Mouse (Mus musculus) neural tube, embryonic 11.5 days (tissue): ENCODE results near the gene Sh3bp4. TPM values are rescaled to one million over a fixed set of nuclear protein-coding genes. Genes with fewer than 3 reads are reported as not detected.

Experiments
- ATAC-seq: fragments of 200-750 bp; cut with Nextera tagmentation; 2 replicates; pipeline ENCODE4 v1.8.0; 2017; ENCODE audit warnings: moderate number of reproducible peaks, mild to moderate bottlenecking, moderate TSS enrichment, moderate library complexity; ENCODE audit not compliant: insufficient read depth, low FRiP score, low TSS enrichment
- DNase-seq: peaks from one replicate; pipeline ENCODE4 v3.0.0-alpha.2; 2015; ENCODE audit warnings: low spot score
- H3K27ac ChIP-seq: fragments of 300-500 bp; sonication (generic); 2 replicates; pipeline ENCODE4 v1.5.1; 2014; ENCODE audit warnings: low read depth, mild to moderate bottlenecking, low read length
- H3K27me3 ChIP-seq: fragments of 300-500 bp; sonication (generic); 2 replicates; pipeline ENCODE4 v1.6.1; 2014; ENCODE audit warnings: mild to moderate bottlenecking, low read length, mixed read lengths; ENCODE audit not compliant: control insufficient read depth, insufficient read depth
- H3K36me3 ChIP-seq: fragments of 300-500 bp; sonication (generic); 2 replicates; pipeline ENCODE4 v1.6.1; 2014; ENCODE audit warnings: mild to moderate bottlenecking, low read length, moderate library complexity, mixed read lengths; ENCODE audit not compliant: control insufficient read depth, insufficient read depth
- H3K4me1 ChIP-seq: fragments of 300-500 bp; sonication (generic); 2 replicates; pipeline ENCODE4 v1.6.1; 2014; ENCODE audit warnings: low read length, mixed read lengths; ENCODE audit not compliant: control insufficient read depth, insufficient read depth
- H3K4me2 ChIP-seq: fragments of 300-500 bp; sonication (generic); 2 replicates; pipeline ENCODE4 v1.6.1; 2014; ENCODE audit warnings: low read depth, mild to moderate bottlenecking, moderate library complexity
- H3K4me3 ChIP-seq: fragments of 300-500 bp; sonication (generic); 2 replicates; pipeline ENCODE4 v1.5.1; 2014; ENCODE audit warnings: low read depth, low read length
- H3K9ac ChIP-seq: fragments of 300-500 bp; sonication (generic); 2 replicates; pipeline ENCODE4 v1.6.1; 2014; ENCODE audit warnings: mild to moderate bottlenecking, low read length
- H3K9me3 ChIP-seq: fragments of 300-500 bp; sonication (generic); 2 replicates; pipeline ENCODE4 v1.6.1; 2016; ENCODE audit warnings: low read length; ENCODE audit not compliant: control insufficient read depth
- WGBS: fragments of 180-500 bp; shearing (Covaris S2); extraction: QIAGEN DNeasy Blood & Tissue Kit; methylation state at CpG from one replicate; pipeline ENCODE4 v1.1.7; 2014; 5-methylcytosine and 5-hydroxymethylcytosine counted together
- polyA plus RNA-seq: library from polyadenylated mRNA; unstranded; fragments of >200 nt; fragmentation: Nextera tagmentation; extraction: Ambion mirVana; gene quantifications from 2 replicates; pipeline ENCODE4 v1.2.1, GENCODE M21; 2014

Sh3bp4 gene
- polyA plus RNA-seq, 1 experiment from 2014 or later = 35.9 TPM

- WGBS = 69% methylated on average over 4 of the region's 4 CpGs
- no peak for DNase-seq
- peaks cover 4% of the 10 kb centered on the region; the same call in 1 of the 2 replicates for H3K4me1 ChIP-seq
Measured at GRCm38 (mm10) chr1:89120290-89120689, 50.1 kb downstream of the Sh3bp4 start.

GRCm38 (mm10) chr1:89121466-89121865 is 51.3 kb downstream of the Sh3bp4 start:
- H3K36me3 ChIP-seq = no peaks in the 10 kb centered on the region
- DNase-seq (no peak), ATAC-seq (no peak)
- H3K4me2 ChIP-seq = no peak overlapping the region
- H3K27ac ChIP-seq = no peak overlapping the region
- no peak overlapping the region for H3K9ac ChIP-seq
- H3K4me3 ChIP-seq = no peak overlapping the region
- H3K9me3 ChIP-seq = no peaks in the 10 kb centered on the region
- H3K4me1 ChIP-seq = peaks cover 4% of the 10 kb centered on the region; the same call in 1 of the 2 replicates
- 91% methylated on average over 8 of the region's 8 CpGs for WGBS
- no peaks in the 10 kb centered on the region for H3K27me3 ChIP-seq

More at GRCm38 (mm10) chr1:89120290-89120689, 50.1 kb downstream of the Sh3bp4 start:
- Histone ChIP-seq H3K9me3 (no peaks in the 10 kb centered on the region), H3K27me3 (no peaks in the 10 kb centered on the region), H3K36me3 (no peaks in the 10 kb centered on the region), H3K9ac (no peak overlapping the region), H3K4me3 (no peak overlapping the region), H3K27ac (no peak overlapping the region), H3K4me2 (no peak overlapping the region)
- ATAC-seq = no peak

GRCm38 (mm10) chr1:89122376-89122775 is 52.2 kb downstream of the Sh3bp4 start:
- H3K36me3 ChIP-seq = no peaks in the 10 kb centered on the region
- no peak overlapping the region for H3K27ac ChIP-seq
- no peak overlapping the region for H3K4me3 ChIP-seq
- H3K4me1 ChIP-seq = peaks cover 4% of the 10 kb centered on the region; the same call in 1 of the 2 replicates
- H3K27me3 ChIP-seq = no peaks in the 10 kb centered on the region
- DNase-seq (no peak), ATAC-seq (no peak)
- 85% methylated on average over 5 of the region's 5 CpGs for WGBS
- no peak overlapping the region for H3K4me2 ChIP-seq
- no peak overlapping the region for H3K9ac ChIP-seq
- H3K9me3 ChIP-seq = no peaks in the 10 kb centered on the region

GRCm38 (mm10) chr1:89124076-89124475 is 53.9 kb downstream of the Sh3bp4 start:
- Histone ChIP-seq H3K4me2 (no peak overlapping the region), H3K4me3 (no peak overlapping the region), H3K27ac (no peak overlapping the region), H3K9me3 (no peaks in the 10 kb centered on the region), H3K27me3 (no peaks in the 10 kb centered on the region), H3K36me3 (no peaks in the 10 kb centered on the region), H3K9ac (no peak overlapping the region), H3K4me1 (peaks cover 4% of the 10 kb centered on the region; the same call in 1 of the 2 replicates)
- 93% methylated on average over 7 of the region's 7 CpGs for WGBS
- ATAC-seq = no peak
- DNase-seq = no peak

- no peaks in the 10 kb centered on the region for H3K9me3 ChIP-seq
- 99% methylated on average over 3 of the region's 3 CpGs for WGBS
- no peak overlapping the region for H3K4me2 ChIP-seq
- H3K36me3 ChIP-seq = no peaks in the 10 kb centered on the region
- H3K9ac ChIP-seq = no peak overlapping the region
- no peaks in the 10 kb centered on the region for H3K27me3 ChIP-seq
- DNase-seq = no peak
- no peaks in the 10 kb centered on the region for H3K4me1 ChIP-seq
- no peak for ATAC-seq
- H3K4me3 ChIP-seq = no peak overlapping the region
- H3K27ac ChIP-seq = no peak overlapping the region
Measured at GRCm38 (mm10) chr1:89127163-89127562, 56.9 kb downstream of the Sh3bp4 start.

GRCm38 (mm10) chr1:89130429-89130828 is 60.2 kb downstream of the Sh3bp4 start:
- Histone ChIP-seq H3K9ac (no peak overlapping the region), H3K36me3 (no peaks in the 10 kb centered on the region), H3K4me3 (no peak overlapping the region), H3K27ac (no peak overlapping the region), H3K4me1 (no peaks in the 10 kb centered on the region), H3K9me3 (no peaks in the 10 kb centered on the region), H3K27me3 (no peaks in the 10 kb centered on the region), H3K4me2 (no peak overlapping the region)
- no peak for ATAC-seq
- DNase-seq = no peak
- WGBS = 79% methylated on average over 6 of the region's 6 CpGs

- ATAC-seq = no peak
- no peak for DNase-seq
- H3K9me3 ChIP-seq = no peaks in the 10 kb centered on the region
- no peak overlapping the region for H3K4me3 ChIP-seq
- no peak overlapping the region for H3K9ac ChIP-seq
- no peaks in the 10 kb centered on the region for H3K27me3 ChIP-seq
- H3K27ac ChIP-seq = no peak overlapping the region
- no peaks in the 10 kb centered on the region for H3K4me1 ChIP-seq
- no peaks in the 10 kb centered on the region for H3K36me3 ChIP-seq
- no peak overlapping the region for H3K4me2 ChIP-seq
- 80% methylated on average over 14 of the region's 14 CpGs for WGBS
Measured at GRCm38 (mm10) chr1:89131018-89131540, 60.9 kb downstream of the Sh3bp4 start.

- 88% methylated on average over 8 of the region's 8 CpGs for WGBS
- no peaks in the 10 kb centered on the region for H3K9me3 ChIP-seq
- no peak overlapping the region for H3K9ac ChIP-seq
- ATAC-seq (no peak), DNase-seq (no peak)
- H3K27ac ChIP-seq = no peak overlapping the region
- H3K27me3 ChIP-seq = no peaks in the 10 kb centered on the region
- no peaks in the 10 kb centered on the region for H3K36me3 ChIP-seq
- H3K4me1 ChIP-seq = no peaks in the 10 kb centered on the region
- H3K4me2 ChIP-seq = no peak overlapping the region
- no peak overlapping the region for H3K4me3 ChIP-seq
Measured at GRCm38 (mm10) chr1:89131707-89132106, 61.5 kb downstream of the Sh3bp4 start.

GRCm38 (mm10) chr1:89133266-89133665 is 63.1 kb downstream of the Sh3bp4 start:
- H3K27me3 ChIP-seq = no peaks in the 10 kb centered on the region
- H3K4me2 ChIP-seq = no peak overlapping the region
- 84% methylated on average over 4 of the region's 4 CpGs for WGBS
- H3K4me1 ChIP-seq = no peaks in the 10 kb centered on the region
- no peak overlapping the region for H3K27ac ChIP-seq
- H3K4me3 ChIP-seq = no peak overlapping the region
- DNase-seq = no peak
- no peaks in the 10 kb centered on the region for H3K9me3 ChIP-seq
- no peaks in the 10 kb centered on the region; the same call in 1 of the 2 replicates for H3K36me3 ChIP-seq
- no peak for ATAC-seq
- no peak overlapping the region for H3K9ac ChIP-seq
